7 mouse cellular contexts compared by ENCODE assay signal in genomic region chr3:68646387-68647130, GRCm38 (mm10). TPM values are rescaled to one million over a fixed set of nuclear protein-coding genes. Genes with fewer than 3 reads are reported as not detected.
DNase-seq lines count a peak whose midpoint lies in the region.

No protein-coding gene starts in this region.

- intact Hi-C loops in left cerebral cortex, postnatal 25 days (cut with DNase I) = loop anchor here (2.0 to 10.0 kb wide), 2 partner anchors 62 to 308 kb away; no protein-coding TSS in a partner anchor
- intact Hi-C loops in left cerebral cortex, postnatal 10 days (cut with DNase I) = loop anchor here (1.0 to 5.0 kb wide), 2 partner anchors 46 to 63 kb away; partner anchors contain the start of gene Il12a

- peak; percentile 40 to 69 for DNase-seq in left cerebral cortex, postnatal 25 days (ENCODE audit: low spot score in 2 of 2)
- DNase-seq in left cerebral cortex, postnatal 10 days (ENCODE audit: extremely low spot score in 1 of 2, low spot score in 2 of 2) = no peak
- DNase-seq in adipocyte (ENCODE audit: low spot score) = peak; percentile 43
- peak; percentile 58 for DNase-seq in kidney, postnatal 10 days
- peak; percentile 14 to 42 for DNase-seq in thymus, adult 18-20 months
- DNase-seq in yolk sac, embryonic 10.5 days (ENCODE audit: low spot score) = no peak
- no peak for DNase-seq in frontal cortex, postnatal 25 days (ENCODE audit: low spot score in 2 of 2)

RNA-seq across cellular contexts. Expression of gene Il12a, which starts 43.9 kb away (rescaled TPM):
- total RNA-seq in left cerebral cortex, postnatal 25 days (2021) = 1 to 10 TPM; 1.9 to 4.8 TPM
- total RNA-seq in left cerebral cortex, postnatal 10 days (2021) = under 1 TPM; 0.93 to 0.94 TPM

Comparison
In these comparisons a context has a peak if more than half of its experiments do, and no peak if none do; other contexts are left out.
1. DNase-seq: peak in left cerebral cortex, postnatal 25 days (2 of 2), adipocyte (single experiment), kidney, postnatal 10 days (single experiment) and thymus, adult 18-20 months (2 of 2); none in left cerebral cortex, postnatal 10 days (0 of 2), yolk sac, embryonic 10.5 days (single experiment) and frontal cortex, postnatal 25 days (0 of 2).